Mouse (Mus musculus) intestine, embryonic 14.5 days (tissue): ENCODE measurements around the gene Rec114. TPM values are rescaled to one million over a fixed set of nuclear protein-coding genes. Genes with fewer than 3 reads are reported as not detected.

Source experiments
- ATAC-seq: fragments of 200-750 bp; cut with Nextera tagmentation; replicated peaks from 2 replicates; pipeline ENCODE4 v1.8.0; 2017; ENCODE audit warnings: low read depth, moderate number of reproducible peaks, moderate TSS enrichment, moderate library complexity; ENCODE audit not compliant: low FRiP score, low TSS enrichment
- DNase-seq: peaks from one replicate; pipeline ENCODE4 v3.0.0-alpha.2; 2018; ENCODE audit warnings: low spot score
- H3K27ac ChIP-seq: fragments of 300-500 bp; sonication (generic); 2 replicates; pipeline ENCODE4 v1.5.1; 2014; ENCODE audit warnings: low read depth, mild to moderate bottlenecking, control low read depth
- H3K27me3 ChIP-seq: fragments of 300-500 bp; sonication (generic); replicated peaks from 2 replicates; pipeline ENCODE4 v1.6.1; 2014; ENCODE audit warnings: low read length, control low read depth; ENCODE audit not compliant: control insufficient read depth, insufficient read depth
- H3K36me3 ChIP-seq: fragments of 300-500 bp; sonication (generic); 2 replicates; pipeline ENCODE4 v1.6.1; 2014; ENCODE audit warnings: low read length, control low read depth; ENCODE audit not compliant: control insufficient read depth, insufficient read depth
- H3K4me1 ChIP-seq: fragments of 300-500 bp; sonication (generic); replicated peaks from 2 replicates; pipeline ENCODE4 v1.6.1; 2014; ENCODE audit warnings: low read length, control low read depth, mixed read lengths; ENCODE audit not compliant: control insufficient read depth, insufficient read depth
- H3K4me2 ChIP-seq: fragments of 300-500 bp; sonication (generic); 2 replicates; pipeline ENCODE4 v1.6.1; 2014; ENCODE audit warnings: low read length
- H3K4me3 ChIP-seq: fragments of 300-500 bp; sonication (generic); 2 replicates; pipeline ENCODE4 v1.5.1; 2014; ENCODE audit warnings: low read depth, low read length, control low read depth, mixed read lengths
- H3K9ac ChIP-seq: fragments of 300-500 bp; sonication (generic); 2 replicates; pipeline ENCODE4 v1.6.1; 2014; ENCODE audit warnings: mild to moderate bottlenecking, low read length
- H3K9me3 ChIP-seq: fragments of 300-500 bp; sonication (generic); 2 replicates; pipeline ENCODE4 v1.6.1; 2016; ENCODE audit warnings: low read length, control low read depth; ENCODE audit not compliant: control insufficient read depth
- WGBS: fragments of 180-500 bp; shearing (Covaris S2); extraction: QIAGEN DNeasy Blood & Tissue Kit; methylation state at CpG from one replicate; pipeline ENCODE4 v1.1.7; 2014; 5-methylcytosine and 5-hydroxymethylcytosine counted together
- polyA plus RNA-seq: library from polyadenylated mRNA; unstranded; fragments of >200 nt; fragmentation: Nextera tagmentation; extraction: Ambion mirVana; gene quantifications from 2 replicates; pipeline ENCODE4 v1.2.1, GENCODE M21; 2014

Gene Rec114
- polyA plus RNA-seq, 1 experiment from 2014 or later = 3.2 TPM

DNA sequence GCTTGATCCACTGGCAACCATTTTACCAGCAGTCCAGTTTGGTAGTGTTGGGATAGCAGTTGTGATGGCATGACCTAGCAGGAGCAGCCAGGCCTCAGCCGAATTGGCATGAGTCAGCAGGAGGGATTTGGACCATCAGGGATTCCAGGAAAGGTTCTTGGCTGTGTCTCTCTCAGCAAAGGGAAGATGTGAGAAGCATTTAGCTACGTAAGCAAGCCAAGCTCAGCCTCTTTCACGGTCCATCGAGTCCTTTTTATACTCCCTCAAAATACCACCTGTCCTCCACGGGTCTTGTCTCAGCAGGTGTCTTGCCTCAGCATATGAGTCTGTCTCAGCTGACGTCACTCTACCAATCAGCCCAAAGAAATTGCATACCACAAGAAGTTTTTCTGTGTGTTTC is 60.4 kb downstream of the Rec114 start:
- Histone ChIP-seq H3K4me2 (no peak overlapping the region), H3K4me3 (no peak overlapping the region), H3K36me3 (no peaks in the 10 kb centered on the region), H3K27me3 (no peaks in the 10 kb centered on the region), H3K4me1 (no peaks in the 10 kb centered on the region; the same call in 1 of the 2 replicates), H3K9me3 (no peaks in the 10 kb centered on the region), H3K27ac (no peak overlapping the region), H3K9ac (no peak overlapping the region)
- 75% methylated on average over 6 of the region's 6 CpGs for WGBS
- DNase-seq (no peak), ATAC-seq (no peak)

DNA sequence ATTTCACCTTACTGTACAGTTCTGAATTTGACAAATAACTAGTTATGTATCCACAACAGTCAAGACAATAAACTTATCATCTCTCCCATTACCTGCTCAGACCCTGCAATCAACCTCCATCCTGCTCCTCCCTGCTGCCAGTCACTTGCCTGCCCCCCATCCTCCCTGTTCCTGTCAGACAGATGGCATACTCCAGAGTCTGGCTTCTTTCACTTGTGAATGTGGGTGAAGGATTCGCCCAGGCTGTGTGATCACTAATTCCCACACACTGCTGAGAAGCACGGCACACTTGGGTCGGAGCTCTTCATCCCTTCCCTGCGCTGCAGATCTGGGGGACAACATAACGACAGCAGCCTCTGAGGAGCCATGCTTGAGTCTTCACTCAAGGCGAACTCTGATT is 61.7 kb downstream of the Rec114 start:
- ATAC-seq = no peak
- Histone ChIP-seq H3K9ac (no peak overlapping the region), H3K4me2 (no peak overlapping the region), H3K36me3 (no peaks in the 10 kb centered on the region), H3K4me1 (no peaks in the 10 kb centered on the region; the same call in 1 of the 2 replicates), H3K9me3 (no peaks in the 10 kb centered on the region), H3K4me3 (no peak overlapping the region), H3K27me3 (no peaks in the 10 kb centered on the region), H3K27ac (no peak overlapping the region)
- DNase-seq = no peak
- 48% methylated on average over 6 of the region's 6 CpGs for WGBS

DNA sequence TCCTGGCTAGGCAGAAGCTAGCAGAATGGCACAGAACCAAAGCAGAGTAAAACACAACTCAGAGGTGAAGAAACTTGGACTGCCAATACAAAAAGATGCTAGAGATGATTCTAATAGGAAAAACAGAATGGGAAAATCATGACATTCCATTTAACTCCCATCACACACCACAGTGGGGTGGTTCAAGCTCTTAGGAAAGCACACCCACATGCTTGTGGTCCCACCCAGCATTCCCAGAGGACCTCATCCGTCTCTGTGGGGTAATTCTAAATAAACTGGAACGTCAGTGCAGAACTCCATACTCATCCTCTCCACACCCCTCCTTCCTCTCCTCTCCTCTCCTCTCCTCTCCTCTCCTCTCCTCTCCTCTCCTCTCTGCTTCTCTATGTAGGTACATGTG is 62.4 kb downstream of the Rec114 start:
- no peak overlapping the region for H3K4me2 ChIP-seq
- no peak for ATAC-seq
- 39% methylated on average over 2 of the region's 2 CpGs for WGBS

DNA sequence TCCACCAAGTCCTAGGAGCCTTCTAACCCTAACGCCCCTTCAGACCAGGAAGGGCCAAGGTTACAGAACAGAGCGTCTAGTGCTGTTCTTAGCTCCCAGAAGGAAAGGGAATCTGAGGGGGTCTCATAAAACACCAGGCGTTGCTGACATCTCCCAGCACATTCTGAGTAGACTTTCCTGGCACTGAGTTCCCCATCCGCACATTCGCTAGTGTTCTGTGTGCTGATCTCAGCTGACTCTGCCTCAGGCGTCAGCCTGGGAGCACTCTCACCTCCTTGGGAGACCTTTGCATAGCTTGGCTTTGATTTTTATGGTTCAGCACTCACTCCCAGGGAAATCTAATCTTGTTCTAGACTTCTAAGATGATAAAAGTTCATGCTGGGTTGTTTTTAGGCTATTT is 68.4 kb downstream of the Rec114 start:
- 47% methylated on average over 6 of the region's 6 CpGs for WGBS
- no peaks in the 10 kb centered on the region for H3K9me3 ChIP-seq
- no peaks in the 10 kb centered on the region for H3K4me1 ChIP-seq
- no peaks in the 10 kb centered on the region for H3K27me3 ChIP-seq
- no peaks in the 10 kb centered on the region for H3K36me3 ChIP-seq
- no peak for ATAC-seq
- H3K27ac ChIP-seq = no peak overlapping the region
- no peak overlapping the region for H3K4me3 ChIP-seq
- no peak overlapping the region for H3K9ac ChIP-seq
- H3K4me2 ChIP-seq = no peak overlapping the region
- no peak for DNase-seq

More for the DNA sequence above, 62.4 kb downstream of the Rec114 start:
- H3K27me3 ChIP-seq = no peaks in the 10 kb centered on the region
- no peaks in the 10 kb centered on the region for H3K9me3 ChIP-seq
- no peaks in the 10 kb centered on the region for H3K36me3 ChIP-seq
- no peak overlapping the region for H3K4me3 ChIP-seq
- DNase-seq = no peak
- no peaks in the 10 kb centered on the region; the same call in 1 of the 2 replicates for H3K4me1 ChIP-seq
- H3K9ac ChIP-seq = no peak overlapping the region
- no peak overlapping the region for H3K27ac ChIP-seq

DNA sequence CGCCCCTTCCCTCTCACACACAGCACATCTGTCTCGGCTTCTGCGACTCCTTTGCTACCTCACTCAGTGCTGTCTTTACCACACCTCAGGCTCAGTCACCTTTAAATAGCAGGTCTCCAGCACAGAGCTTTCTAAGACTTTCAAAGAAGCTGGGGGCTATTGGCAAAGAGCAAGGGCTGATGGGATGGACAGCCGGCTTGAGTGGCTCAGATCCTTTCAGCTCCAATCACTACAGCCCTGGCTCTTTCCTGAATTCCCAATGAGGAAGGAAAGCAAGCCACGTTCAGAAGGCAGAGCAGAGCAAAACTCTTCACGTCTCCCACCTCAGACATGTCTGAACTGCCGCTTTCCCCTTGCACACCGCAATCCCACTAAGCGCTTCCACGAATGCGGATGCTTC is 69.0 kb downstream of the Rec114 start:
- Histone ChIP-seq H3K4me2 (no peak overlapping the region), H3K9ac (no peak overlapping the region), H3K27ac (no peak overlapping the region), H3K4me1 (no peaks in the 10 kb centered on the region), H3K4me3 (no peak overlapping the region), H3K27me3 (no peaks in the 10 kb centered on the region), H3K36me3 (no peaks in the 10 kb centered on the region), H3K9me3 (no peaks in the 10 kb centered on the region)
- ATAC-seq (no peak), DNase-seq (no peak)
- 78% methylated on average over 11 of the region's 11 CpGs for WGBS

DNA sequence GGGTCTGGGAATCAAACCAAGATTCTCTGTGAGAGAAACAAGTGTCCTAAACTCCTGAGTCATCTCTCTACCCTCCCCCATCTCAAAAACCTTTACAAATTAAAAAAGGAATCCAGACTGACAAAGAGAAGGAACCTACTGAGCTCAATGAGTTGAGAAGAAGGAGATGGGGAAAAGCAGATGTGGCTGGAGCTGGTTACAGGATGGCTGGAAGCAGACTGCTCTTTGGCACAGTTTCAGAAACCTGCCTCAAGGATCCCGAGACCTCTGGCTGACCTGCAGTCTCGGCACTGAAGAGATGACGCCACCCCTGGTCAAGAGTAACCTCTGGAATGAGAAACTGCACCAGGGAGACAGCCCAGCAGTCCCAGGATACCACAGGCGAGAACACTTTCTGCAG is 71.3 kb downstream of the Rec114 start:
- DNase-seq (no peak), ATAC-seq (no peak)
- H3K27ac ChIP-seq = no peak overlapping the region
- H3K27me3 ChIP-seq = no peaks in the 10 kb centered on the region
- H3K4me3 ChIP-seq = no peak overlapping the region
- no peaks in the 10 kb centered on the region for H3K9me3 ChIP-seq
- no peak overlapping the region for H3K4me2 ChIP-seq
- 22% methylated on average over 4 of the region's 4 CpGs for WGBS
- no peaks in the 10 kb centered on the region for H3K4me1 ChIP-seq
- no peak overlapping the region for H3K9ac ChIP-seq
- H3K36me3 ChIP-seq = no peaks in the 10 kb centered on the region

DNA sequence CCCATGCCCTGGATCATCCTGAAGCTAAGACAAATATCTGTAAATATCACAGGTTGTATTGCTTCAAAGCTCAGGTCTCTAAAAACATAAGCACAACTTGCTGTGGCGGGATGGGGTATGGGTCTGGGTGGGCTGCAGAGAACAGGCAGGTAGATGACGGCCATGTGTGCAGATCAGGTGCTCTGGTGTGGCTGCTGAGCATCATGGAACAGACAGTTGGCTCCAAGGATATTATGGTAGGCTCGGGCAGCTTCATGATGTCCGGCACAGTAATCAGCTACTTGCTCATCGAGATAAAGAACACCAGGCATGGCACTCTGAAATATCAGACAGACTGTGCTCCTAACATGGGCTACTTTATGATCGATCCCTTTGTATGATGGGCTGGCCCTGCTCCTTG is 73.9 kb downstream of the Rec114 start:
- Histone ChIP-seq H3K4me2 (no peak overlapping the region), H3K27ac (no peak overlapping the region), H3K27me3 (no peaks in the 10 kb centered on the region), H3K36me3 (no peaks in the 10 kb centered on the region), H3K4me3 (no peak overlapping the region), H3K4me1 (no peaks in the 10 kb centered on the region), H3K9me3 (no peaks in the 10 kb centered on the region), H3K9ac (no peak overlapping the region)
- 88% methylated on average over 6 of the region's 6 CpGs for WGBS
- DNase-seq = no peak
- no peak for ATAC-seq

DNA sequence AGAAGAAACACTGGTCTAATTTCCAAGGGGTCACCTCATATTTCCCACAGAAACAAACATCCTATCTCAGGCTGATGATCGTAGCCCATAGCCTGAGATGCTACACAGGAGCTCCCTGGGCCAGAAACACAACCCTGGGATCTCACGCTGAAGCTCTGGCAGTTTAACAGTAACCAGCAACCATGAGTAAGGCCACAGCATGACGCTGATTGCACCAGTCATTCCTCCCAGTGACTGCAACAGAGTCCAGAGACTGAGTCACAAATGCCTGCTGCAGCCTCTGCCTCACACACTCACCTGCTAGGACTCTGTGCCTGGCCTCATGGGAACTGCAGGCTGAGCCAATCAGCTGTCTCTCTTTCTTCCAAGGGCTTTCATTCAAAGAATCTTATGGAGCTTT is 74.7 kb downstream of the Rec114 start:
- WGBS = 57% methylated on average over 3 of the region's 3 CpGs
- Histone ChIP-seq H3K36me3 (0 out of 2 replicates have a peak, but pooled peaks cover 5% of the 10 kb centered on the region), H3K9ac (no peak overlapping the region), H3K4me2 (no peak overlapping the region), H3K9me3 (no peaks in the 10 kb centered on the region), H3K27ac (no peak overlapping the region), H3K27me3 (no peaks in the 10 kb centered on the region), H3K4me1 (no peaks in the 10 kb centered on the region), H3K4me3 (no peak overlapping the region)
- no peak for ATAC-seq
- no peak for DNase-seq

DNA sequence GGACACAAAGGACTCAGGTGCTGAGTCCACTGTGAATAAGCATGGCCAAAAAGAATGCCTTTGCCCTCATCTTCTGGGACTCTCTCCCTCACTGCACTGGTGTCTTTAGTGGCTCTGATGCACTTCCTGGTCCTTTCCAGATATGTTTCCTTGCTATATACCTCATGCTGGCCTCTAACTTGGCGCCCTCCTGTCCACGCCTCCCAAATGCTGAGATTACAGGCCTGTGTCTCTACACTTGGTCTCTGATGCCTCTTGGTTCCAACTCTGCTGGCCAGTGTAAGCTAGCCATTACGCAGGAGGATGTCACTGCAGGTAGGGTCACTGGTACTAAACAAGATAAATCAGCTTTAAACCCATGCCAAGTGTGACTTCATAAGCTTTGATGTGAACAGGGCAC is 75.6 kb downstream of the Rec114 start:
- no peak overlapping the region for H3K4me2 ChIP-seq
- 92% methylated on average over 3 of the region's 3 CpGs for WGBS
- H3K36me3 ChIP-seq = 0 out of 2 replicates have a peak, but pooled peaks cover 8% of the 10 kb centered on the region
- ATAC-seq = no peak
- no peaks in the 10 kb centered on the region for H3K9me3 ChIP-seq
- no peak overlapping the region for H3K9ac ChIP-seq
- H3K27ac ChIP-seq = no peak overlapping the region
- H3K4me1 ChIP-seq = no peaks in the 10 kb centered on the region
- no peak overlapping the region for H3K4me3 ChIP-seq
- H3K27me3 ChIP-seq = no peaks in the 10 kb centered on the region
- DNase-seq = no peak
